Mouse (Mus musculus) CH12.LX (cell line): ENCODE data around the gene Lsm3.

Experiments used
- CTCF ChIP-seq, 2 experiments: IDR thresholded peaks in 1 of 2; conservative IDR thresholded peaks in 1 of 2; 2 replicates each; pipeline ENCODE4 v1.5.1; 2011 to 2012; ENCODE audit warnings: low read depth in 2 of 2, low read length in 2 of 2, improper control_type of control experiment in 1 of 2, inconsistent platforms in 1 of 2, mild to moderate bottlenecking in 1 of 2, moderate library complexity in 1 of 2
- IRF4 ChIP-seq: IDR thresholded peaks from 2 replicates; pipeline ENCODE4 v1.6.1; 2014; ENCODE audit warnings: low read depth, mild to moderate bottlenecking, inconsistent platforms, low read length, improper control_type of control experiment
- MAFK ChIP-seq: IDR thresholded peaks from 2 replicates; pipeline ENCODE4 v1.6.1; 2011; ENCODE audit warnings: low read length, improper control_type of control experiment; ENCODE audit not compliant: insufficient replicate concordance
- MAX ChIP-seq: IDR thresholded peaks from 2 replicates; pipeline ENCODE4 v1.6.1; 2011; ENCODE audit warnings: low read length, improper control_type of control experiment
- MAZ ChIP-seq: IDR thresholded peaks from 2 replicates; pipeline ENCODE4 v1.6.1; 2012; ENCODE audit warnings: low read depth, mild to moderate bottlenecking, inconsistent platforms, low read length, improper control_type of control experiment, moderate library complexity
- POLR2A ChIP-seq: IDR thresholded peaks from 2 replicates; pipeline ENCODE4 v1.6.1; 2011; ENCODE audit warnings: low read depth, mild to moderate bottlenecking, improper control_type of control experiment, low read length
- RAD21 ChIP-seq: IDR thresholded peaks from 2 replicates; pipeline ENCODE4 v1.6.1; 2011; ENCODE audit warnings: low read depth, mild to moderate bottlenecking, low read length, improper control_type of control experiment, moderate library complexity
- ZC3H11A ChIP-seq: IDR thresholded peaks from 2 replicates; pipeline ENCODE4 v1.6.1; 2012; ENCODE audit warnings: low read depth, mild to moderate bottlenecking, inconsistent platforms, low read length, improper control_type of control experiment

GRCm38 (mm10) chr6:91533359-91533758 is 17.6 kb downstream of the Lsm3 start:
- TF ChIP-seq IRF4 = no peak
- no peak for TF ChIP-seq CTCF (conservative IDR thresholded peaks at IDR 0.05 in 1 of 2, IDR thresholded peaks at IDR 0.05 in 1 of 2; ENCODE audit: low read depth in 2 of 2, low read length in 2 of 2)
- TF ChIP-seq POLR2A = no peak
- TF ChIP-seq RAD21 = no peak
- no peak for TF ChIP-seq MAZ
- no peak for TF ChIP-seq MAX
- TF ChIP-seq ZC3H11A = no peak
- no peak for TF ChIP-seq MAFK
